Mouse (Mus musculus): ENCODE data around the gene Akt1s1.

- TF ChIP-seq GATA1 (IDR thresholded peaks at IDR 0.05; ENCODE audit: borderline replicate concordance, low read length) (no peak), FLI1 (IDR thresholded peaks at IDR 0.05; ENCODE audit: low read length) (no peak)
Observed at GRCm38 (mm10) chr7:44824872-44825271, 23.9 kb upstream of the Akt1s1 start.

All from megakaryocyte, embryonic 14.5 days (primary cell).